Mouse (Mus musculus) liver, embryonic 18 days (tissue): ENCODE measurements around the gene Zfp963. TPM values are rescaled to one million over a fixed set of nuclear protein-coding genes. Genes with fewer than 3 reads are reported as not detected.

Source experiments
- polyA plus RNA-seq: library from polyadenylated mRNA; depleted of rRNA; stranded (reverse); fragments of >200 nt; gene quantifications from 2 replicates; pipeline ENCODE4 v1.2.3, GENCODE M21; 2012; rRNA removed

The Zfp963 gene
- 1.9 TPM in 2 replicates for polyA plus RNA-seq

GRCm38 (mm10) chr8:69749544-69750454 is at the start of gene Zfp963:
Zfp963 (minus strand) TSS chr8:69749970.

GRCm38 (mm10) chr8:69790773-69791367 is 41.1 kb upstream of the Zfp963 start, which contains the start of the genes Atp13a1 and Zfp866:
Atp13a1 (plus strand) TSS chr8:69791163.
Zfp866 (minus strand) TSS chr8:69791178.

GRCm38 (mm10) chr8:69774503-69775148 is 24.9 kb upstream of the Zfp963 start, which contains the start of gene Gm20422:
Gm20422 (minus strand) TSS chr8:69774886.

GRCm38 (mm10) chr8:69710624-69711023 is 39.1 kb downstream of the Zfp963 start, which contains the start of gene Zfp869:
Zfp869 (minus strand) TSS chr8:69710724.

Other genes starting within 250 kb of the Zfp963 start
- not detected in 2 replicates for gene Gm7697, start 227.0 kb downstream of the Zfp963 start, polyA plus RNA-seq
- gene Zfp868, start 124.4 kb downstream of the Zfp963 start, polyA plus RNA-seq: 3.3 and 3.4 TPM in 2 replicates
- 0.32 and 0.38 TPM in 2 replicates for gene Zfp964, start 95.5 kb downstream of the Zfp963 start, polyA plus RNA-seq
- 4.5 and 5.0 TPM in 2 replicates for gene Zfp869, start 39.2 kb downstream of the Zfp963 start, polyA plus RNA-seq
- 0.36 and 0.38 TPM in 2 replicates for gene Gm20422, start 24.9 kb upstream of the Zfp963 start, polyA plus RNA-seq
- 18.9 and 24.3 TPM in 2 replicates for gene Atp13a1, start 41.2 kb upstream of the Zfp963 start, polyA plus RNA-seq
- gene Zfp866, start 41.2 kb upstream of the Zfp963 start, polyA plus RNA-seq: 5.2 and 5.7 TPM in 2 replicates
- 11.3 and 12.9 TPM in 2 replicates for gene Gmip, start 58.7 kb upstream of the Zfp963 start, polyA plus RNA-seq
- 0.46 and 0.58 TPM in 2 replicates for gene Lpar2, start 72.5 kb upstream of the Zfp963 start, polyA plus RNA-seq
- gene Pbx4, start 82.5 kb upstream of the Zfp963 start, polyA plus RNA-seq: 1.2 and 1.4 TPM in 2 replicates
- gene Cilp2, start 137.7 kb upstream of the Zfp963 start, polyA plus RNA-seq: 0.01 and 0.02 TPM in 2 replicates
- 0.22 and 0.24 TPM in 2 replicates for gene Tssk6, start 152.2 kb upstream of the Zfp963 start, polyA plus RNA-seq
- 62.7 and 63.0 TPM in 2 replicates for gene Ndufa13, start 152.6 kb upstream of the Zfp963 start, polyA plus RNA-seq
- gene Yjefn3, start 152.7 kb upstream of the Zfp963 start, polyA plus RNA-seq: 0.44 and 0.46 TPM in 2 replicates
- 12.3 and 13.6 TPM in 2 replicates for gene Gatad2a, start 246.4 kb upstream of the Zfp963 start, polyA plus RNA-seq